Mouse (Mus musculus) embryonic facial prominence, embryonic 15.5 days (tissue): ENCODE data around the gene Fem1a. TPM values are rescaled to one million over a fixed set of nuclear protein-coding genes. Genes with fewer than 3 reads are reported as not detected.
"Not testable (repeated sequence)": the region's sequence is repeated elsewhere in the genome, so short reads cannot be mapped to it uniquely, and the experiment has no call there.

Experiments
- ATAC-seq: fragments of 200-750 bp; cut with Nextera tagmentation; 2 replicates; pipeline ENCODE4 v1.8.0; 2017; ENCODE audit warnings: low read depth, moderate TSS enrichment; ENCODE audit not compliant: insufficient number of reproducible peaks, low FRiP score, low TSS enrichment
- H3K27ac ChIP-seq: fragments of 300-500 bp; sonication (generic); replicated peaks from 2 replicates; pipeline ENCODE4 v1.5.1; 2015; ENCODE audit warnings: mild to moderate bottlenecking, inconsistent platforms
- H3K27me3 ChIP-seq: fragments of 300-500 bp; sonication (generic); 2 replicates; pipeline ENCODE4 v1.6.1; 2015; ENCODE audit warnings: inconsistent platforms
- H3K36me3 ChIP-seq: fragments of 300-500 bp; sonication (generic); 2 replicates; pipeline ENCODE4 v1.6.1; 2015; ENCODE audit warnings: mild to moderate bottlenecking, inconsistent platforms
- H3K4me1 ChIP-seq: fragments of 300-500 bp; sonication (generic); 2 replicates; pipeline ENCODE4 v1.6.1; 2015; ENCODE audit warnings: inconsistent platforms
- H3K4me2 ChIP-seq: fragments of 300-500 bp; sonication (generic); replicated peaks from 2 replicates; pipeline ENCODE4 v1.6.1; 2015; ENCODE audit warnings: mild to moderate bottlenecking, inconsistent platforms
- H3K4me3 ChIP-seq: fragments of 300-500 bp; sonication (generic); replicated peaks from 2 replicates; pipeline ENCODE4 v1.5.1; 2015; ENCODE audit warnings: mild to moderate bottlenecking, inconsistent platforms
- H3K9ac ChIP-seq: fragments of 300-500 bp; sonication (generic); 2 replicates; pipeline ENCODE4 v1.6.1; 2015; ENCODE audit warnings: inconsistent platforms
- H3K9me3 ChIP-seq: fragments of 300-500 bp; sonication (generic); replicated peaks from 2 replicates; pipeline ENCODE4 v1.6.1; 2016; ENCODE audit warnings: inconsistent platforms
- WGBS: fragments of 180-500 bp; shearing (Covaris S2); methylation state at CpG from one replicate; pipeline ENCODE4 v1.1.7; 2015; 5-methylcytosine and 5-hydroxymethylcytosine counted together
- polyA plus RNA-seq: library from polyadenylated mRNA; unstranded; fragments of >200 nt; fragmentation: Nextera tagmentation; extraction: Ambion mirVana; gene quantifications from 2 replicates; pipeline ENCODE4 v1.2.1, GENCODE M21; 2015

The Fem1a gene
- polyA plus RNA-seq, 1 experiment from 2014 or later, result 15.0 TPM

GRCm38 (mm10) chr17:56255863-56256238 is 759 bp upstream of the Fem1a start:
- under 1% methylated on average over 32 of the region's 32 CpGs for WGBS
- peak; percentile 92 for ATAC-seq

DNA sequence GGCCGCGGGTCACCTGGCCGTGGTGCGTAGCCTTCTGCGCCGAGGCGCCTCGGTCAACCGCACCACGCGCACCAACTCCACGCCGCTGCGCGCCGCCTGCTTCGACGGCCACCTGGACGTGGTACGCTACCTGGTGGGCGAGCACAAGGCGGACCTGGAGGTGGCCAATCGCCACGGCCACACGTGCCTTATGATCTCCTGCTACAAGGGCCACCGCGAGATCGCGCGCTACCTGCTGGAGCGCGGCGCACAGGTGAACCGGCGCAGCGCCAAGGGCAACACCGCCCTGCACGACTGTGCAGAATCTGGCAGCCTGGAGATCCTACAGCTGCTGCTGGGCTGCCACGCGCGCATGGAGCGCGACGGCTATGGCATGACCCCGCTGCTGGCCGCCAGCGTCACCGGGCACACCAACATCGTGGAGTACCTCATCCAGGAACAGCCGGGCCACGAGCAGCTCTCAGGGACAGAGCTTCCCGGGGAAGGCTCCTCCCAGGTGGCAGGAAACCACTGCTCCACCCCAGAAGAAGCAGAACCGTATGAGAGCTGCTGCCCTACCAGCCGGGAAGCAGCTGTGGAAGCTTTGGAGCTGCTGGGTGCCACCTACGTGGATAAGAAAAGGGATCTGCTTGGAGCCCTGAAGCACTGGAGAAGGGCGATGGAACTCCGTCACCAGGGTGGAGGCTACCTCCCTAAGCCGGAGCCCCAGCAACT is 728 bp downstream of the Fem1a start:
- H3K4me2 ChIP-seq, result peak overlapping the region; percentile 97
- H3K9me3 ChIP-seq, result no peaks in the 10 kb centered on the region
- H3K9ac ChIP-seq, result peak overlapping the region; percentile 50
- 0 out of 2 replicates have a peak overlapping the region, but pooled peaks have one; percentile 58 for H3K27ac ChIP-seq
- peaks cover 42% of the 10 kb centered on the region for H3K36me3 ChIP-seq
- WGBS, result 8% methylated on average over 58 of the region's 58 CpGs
- H3K4me3 ChIP-seq, result peak overlapping the region; percentile 69
- peaks cover 61% of the 10 kb centered on the region for H3K4me1 ChIP-seq
- no peak for ATAC-seq
- H3K27me3 ChIP-seq, result no peaks in the 10 kb centered on the region

More at GRCm38 (mm10) chr17:56255863-56256238, 759 bp upstream of the Fem1a start:
- Histone ChIP-seq H3K4me1 (peaks cover 51% of the 10 kb centered on the region), H3K27me3 (no peaks in the 10 kb centered on the region), H3K9me3 (no peaks in the 10 kb centered on the region), H3K27ac (peak overlapping the region; percentile 95), H3K4me3 (peak overlapping the region; percentile 69), H3K4me2 (peak overlapping the region; percentile 65), H3K36me3 (peaks cover 29% of the 10 kb centered on the region), H3K9ac (peak overlapping the region; percentile 24)

- peak overlapping the region; percentile 97 for H3K4me2 ChIP-seq
- H3K9me3 ChIP-seq, H3K9ac ChIP-seq, H3K27me3 ChIP-seq, ATAC-seq, H3K27ac ChIP-seq: not testable (repeated sequence)
- WGBS, result 92% methylated on average over 19 of the region's 19 CpGs
- H3K36me3 ChIP-seq, result peaks cover 49% of the 10 kb centered on the region
- H3K4me1 ChIP-seq, result peaks cover 66% of the 10 kb centered on the region
- peak overlapping the region; percentile 69; the same call in 1 of the 2 replicates for H3K4me3 ChIP-seq
Observed at GRCm38 (mm10) chr17:56258269-56258668, 1.7 kb downstream of the Fem1a start.

DNA sequence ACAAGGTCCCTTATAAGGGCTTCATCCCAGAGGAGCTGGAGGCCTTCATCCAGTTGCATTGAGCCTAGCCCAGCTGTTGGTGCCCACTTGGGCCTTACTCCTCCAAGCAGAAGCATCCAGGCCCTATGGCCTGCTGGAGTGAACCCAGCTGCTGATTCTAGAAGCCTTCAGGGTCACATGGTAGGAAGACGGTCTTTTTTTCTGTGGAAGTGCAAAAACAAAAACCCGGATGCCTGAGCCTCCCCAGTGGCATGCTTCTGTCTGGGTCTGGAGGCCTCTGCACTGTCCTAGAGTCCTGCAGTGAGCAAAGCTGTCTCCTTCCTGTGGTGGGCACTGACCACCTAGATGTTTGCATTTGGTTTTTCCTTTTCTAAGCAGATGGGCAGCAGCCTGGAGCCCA is 2.2 kb downstream of the Fem1a start:
- peaks cover 66% of the 10 kb centered on the region for H3K4me1 ChIP-seq
- peaks cover 50% of the 10 kb centered on the region for H3K36me3 ChIP-seq
- not testable (repeated sequence) for H3K9me3 ChIP-seq, H3K27ac ChIP-seq, ATAC-seq, H3K27me3 ChIP-seq, H3K9ac ChIP-seq
- WGBS, result 83% methylated on average over 2 of the region's 2 CpGs
- peak overlapping the region; percentile 97 for H3K4me2 ChIP-seq
- 0 out of 2 replicates have a peak overlapping the region, but pooled peaks have one; percentile 3 for H3K4me3 ChIP-seq

GRCm38 (mm10) chr17:56259301-56260037 is 2.9 kb downstream of the Fem1a start:
- Histone ChIP-seq H3K9ac (no peak overlapping the region), H3K27me3 (no peaks in the 10 kb centered on the region), H3K36me3 (peaks cover 50% of the 10 kb centered on the region), H3K4me3 (peak overlapping the region; percentile 3; the same call in 1 of the 2 replicates), H3K9me3 (no peaks in the 10 kb centered on the region), H3K4me1 (peaks cover 66% of the 10 kb centered on the region), H3K4me2 (peak overlapping the region; percentile 97), H3K27ac (0 out of 2 replicates have a peak overlapping the region, but pooled peaks have one; percentile 11)
- 84% methylated on average over 10 of the region's 10 CpGs for WGBS
- ATAC-seq, result no peak

GRCm38 (mm10) chr17:56261166-56261565 is 4.6 kb downstream of the Fem1a start:
- ATAC-seq, result no peak
- Histone ChIP-seq H3K4me3 (no peak overlapping the region), H3K36me3 (peaks cover 53% of the 10 kb centered on the region), H3K27me3 (no peaks in the 10 kb centered on the region), H3K4me1 (peaks cover 57% of the 10 kb centered on the region), H3K9me3 (no peaks in the 10 kb centered on the region), H3K4me2 (no peak overlapping the region), H3K9ac (no peak overlapping the region), H3K27ac (peak overlapping the region; percentile 40; the same call in 1 of the 2 replicates)
- WGBS, result 45% methylated on average over 3 of the region's 3 CpGs

- peaks cover 53% of the 10 kb centered on the region for H3K36me3 ChIP-seq
- WGBS, result 72% methylated on average over 3 of the region's 3 CpGs
- peak overlapping the region; percentile 6; the same call in 1 of the 2 replicates for H3K27ac ChIP-seq
Observed at GRCm38 (mm10) chr17:56262645-56263094, 6.1 kb downstream of the Fem1a start.

GRCm38 (mm10) chr17:56264020-56264419 is 7.4 kb downstream of the Fem1a start:
- H3K9me3 ChIP-seq, result no peaks in the 10 kb centered on the region
- H3K4me1 ChIP-seq, result peaks cover 45% of the 10 kb centered on the region
- WGBS, result 24% methylated on average over 8 of the region's 8 CpGs
- no peak overlapping the region for H3K27ac ChIP-seq
- no peak overlapping the region for H3K9ac ChIP-seq
- no peak overlapping the region for H3K4me2 ChIP-seq
- ATAC-seq, result peak; percentile 45; the same call in 1 of the 2 replicates
- H3K4me3 ChIP-seq, result no peak overlapping the region
- peaks cover 42% of the 10 kb centered on the region for H3K36me3 ChIP-seq
- no peaks in the 10 kb centered on the region for H3K27me3 ChIP-seq

More at GRCm38 (mm10) chr17:56262645-56263094, 6.1 kb downstream of the Fem1a start:
- Histone ChIP-seq H3K9me3 (no peaks in the 10 kb centered on the region), H3K4me3 (no peak overlapping the region), H3K4me1 (peaks cover 54% of the 10 kb centered on the region), H3K27me3 (no peaks in the 10 kb centered on the region), H3K4me2 (no peak overlapping the region), H3K9ac (no peak overlapping the region)
- no peak for ATAC-seq

DNA sequence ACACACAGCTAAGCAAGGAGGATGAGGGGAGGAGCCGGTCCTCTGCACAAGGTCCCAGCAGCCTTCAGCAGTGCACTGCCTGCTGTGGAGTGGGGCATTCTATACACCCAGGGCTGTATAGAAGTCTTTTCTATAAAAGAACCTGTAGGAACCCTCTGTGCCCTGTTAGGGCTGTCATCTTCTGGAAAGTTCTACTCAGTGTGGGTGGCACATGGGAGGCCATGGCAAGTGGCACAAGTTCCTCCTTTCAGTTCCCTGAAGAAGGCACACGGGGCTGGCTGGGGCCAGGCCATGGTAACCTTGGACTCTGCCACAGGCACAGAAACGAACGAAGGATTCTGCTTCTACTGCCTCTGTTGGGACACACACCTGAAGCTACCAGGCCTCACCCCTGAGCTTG is 8.4 kb downstream of the Fem1a start:
- Histone ChIP-seq H3K4me3 (no peak overlapping the region), H3K27ac (no peak overlapping the region), H3K9me3 (no peaks in the 10 kb centered on the region), H3K4me2 (no peak overlapping the region), H3K4me1 (peaks cover 41% of the 10 kb centered on the region), H3K27me3 (no peaks in the 10 kb centered on the region), H3K9ac (no peak overlapping the region), H3K36me3 (peaks cover 32% of the 10 kb centered on the region)
- 88% methylated on average over 4 of the region's 4 CpGs for WGBS
- no peak for ATAC-seq

DNA sequence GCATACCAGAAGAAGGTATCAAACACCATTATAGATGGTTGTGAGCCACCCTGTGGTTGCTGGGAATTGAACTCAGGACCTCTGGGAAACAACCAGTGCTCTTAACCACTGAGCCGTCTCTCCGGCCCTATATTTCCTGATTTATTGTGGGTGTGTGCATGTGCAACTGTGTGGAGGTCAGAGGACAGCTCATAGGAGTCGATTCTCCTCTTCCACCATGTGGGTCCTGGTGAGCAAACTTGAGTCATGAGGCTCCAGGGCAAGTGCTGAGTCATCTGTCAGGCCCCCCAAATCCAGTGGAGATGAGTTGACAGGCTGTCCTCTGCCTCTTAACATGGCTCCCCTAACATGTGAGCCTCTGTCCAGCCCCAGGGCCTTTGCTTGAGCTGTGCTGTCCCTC is 9.3 kb downstream of the Fem1a start:
- no peak for ATAC-seq
- 86% methylated on average over 3 of the region's 3 CpGs for WGBS
- Histone ChIP-seq H3K9ac (no peak overlapping the region), H3K4me2 (no peak overlapping the region), H3K4me3 (no peak overlapping the region), H3K9me3 (no peaks in the 10 kb centered on the region), H3K27ac (peak overlapping the region; percentile 13; the same call in 1 of the 2 replicates), H3K36me3 (peaks cover 32% of the 10 kb centered on the region), H3K27me3 (no peaks in the 10 kb centered on the region), H3K4me1 (peaks cover 32% of the 10 kb centered on the region)

DNA sequence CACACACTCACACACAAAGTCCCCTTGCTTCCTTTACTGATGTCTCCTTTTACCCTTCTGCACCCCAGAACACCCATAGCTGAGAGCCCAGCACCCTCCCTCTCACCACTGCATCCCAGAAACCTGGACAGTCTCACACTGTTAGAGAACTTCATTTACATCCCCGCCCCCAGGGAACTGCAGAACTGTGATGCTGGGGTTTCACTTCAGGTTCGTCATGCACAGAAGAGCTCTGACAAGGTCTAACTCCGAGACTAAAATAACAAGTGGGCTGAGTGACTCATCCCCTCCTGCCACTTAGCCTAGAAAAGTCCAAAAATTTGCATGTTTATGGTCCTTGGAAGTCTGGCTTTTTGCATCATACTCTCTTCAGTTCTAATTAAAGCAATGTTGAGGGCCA is 9.7 kb downstream of the Fem1a start:
- WGBS, result 54% methylated on average over 3 of the region's 3 CpGs
- Histone ChIP-seq H3K4me1 (peaks cover 28% of the 10 kb centered on the region), H3K9me3 (no peaks in the 10 kb centered on the region), H3K4me2 (no peak overlapping the region), H3K4me3 (no peak overlapping the region), H3K36me3 (peaks cover 32% of the 10 kb centered on the region), H3K27ac (peak overlapping the region; percentile 13; the same call in 1 of the 2 replicates), H3K27me3 (no peaks in the 10 kb centered on the region), H3K9ac (no peak overlapping the region)
- no peak for ATAC-seq
